Mouse (Mus musculus): ENCODE data around the gene Cercam.
"Not testable (repeated sequence)": the region's sequence is repeated elsewhere in the genome, so short reads cannot be mapped to it uniquely, and the experiment has no call there.

Gene Cercam

GRCm38 (mm10) chr2:29853736-29854135 is 15.2 kb upstream of the Cercam start:
- no peak for DNase-seq (ENCODE audit: low spot score)

- no peak for DNase-seq (ENCODE audit: low spot score)
These were observed 13.3 kb upstream of the Cercam start for GRCm38 (mm10) chr2:29855585-29856210.

GRCm38 (mm10) chr2:29856451-29857260 is 12.3 kb upstream of the Cercam start:
- DNase-seq (ENCODE audit: low spot score), result no peak

- DNase-seq (ENCODE audit: low spot score), result no peak
These were observed 11.6 kb upstream of the Cercam start for GRCm38 (mm10) chr2:29857341-29857740.

- DNase-seq (ENCODE audit: low spot score), result no peak
These were observed 11.0 kb upstream of the Cercam start for GRCm38 (mm10) chr2:29857967-29858366.

GRCm38 (mm10) chr2:29858748-29859473 is 10.1 kb upstream of the Cercam start:
- DNase-seq (ENCODE audit: low spot score), result peak; percentile 29

GRCm38 (mm10) chr2:29865125-29865524 is 3.8 kb upstream of the Cercam start:
- no peak for DNase-seq (ENCODE audit: low spot score)

- DNase-seq (ENCODE audit: low spot score), result peak; percentile 15
These were observed 885 bp downstream of the Cercam start for GRCm38 (mm10) chr2:29869646-29870451.

GRCm38 (mm10) chr2:29872581-29873295 is 3.8 kb downstream of the Cercam start:
- DNase-seq (ENCODE audit: low spot score), result no peak

- no peak for DNase-seq (ENCODE audit: low spot score)
These were observed 4.8 kb downstream of the Cercam start for GRCm38 (mm10) chr2:29873801-29874200.

- DNase-seq (ENCODE audit: low spot score), result no peak
These were observed 9.1 kb downstream of the Cercam start for GRCm38 (mm10) chr2:29878061-29878460.

- DNase-seq (ENCODE audit: low spot score), result no peak
These were observed 10.2 kb downstream of the Cercam start for GRCm38 (mm10) chr2:29879191-29879590.

- peak; percentile 22 for DNase-seq (ENCODE audit: low spot score)
These were observed 11.2 kb downstream of the Cercam start for GRCm38 (mm10) chr2:29879964-29880830.

- DNase-seq (ENCODE audit: low spot score), result not testable (repeated sequence)
These were observed 17.8 kb downstream of the Cercam start for GRCm38 (mm10) chr2:29886659-29887292.

- peak; percentile 100 for DNase-seq (ENCODE audit: low spot score)
These were observed 20.3 kb downstream of the Cercam start, which contains the start of gene Odf2 for GRCm38 (mm10) chr2:29889066-29889944. Gene Odf2 (plus strand): TSS chr2:29889221.

- DNase-seq (ENCODE audit: low spot score), result peak; percentile 88
These were observed 21.2 kb downstream of the Cercam start for GRCm38 (mm10) chr2:29889991-29890833.

- DNase-seq (ENCODE audit: low spot score), result no peak
These were observed 22.8 kb downstream of the Cercam start for GRCm38 (mm10) chr2:29891773-29892172.

GRCm38 (mm10) chr2:29896071-29896470 is 27.1 kb downstream of the Cercam start:
- DNase-seq (ENCODE audit: low spot score), result no peak

Data from ovary, postnatal 36 days (tissue).